Mouse (Mus musculus) embryonic facial prominence, embryonic 14.5 days (tissue): ENCODE data around the gene Cyp2j13. TPM values are rescaled to one million over a fixed set of nuclear protein-coding genes. Genes with fewer than 3 reads are reported as not detected.
"Not testable (repeated sequence)": the region's sequence is repeated elsewhere in the genome, so short reads cannot be mapped to it uniquely, and the experiment has no call there.

Experiments
- ATAC-seq: fragments of 200-750 bp; cut with Nextera tagmentation; 2 replicates; pipeline ENCODE4 v1.8.0; 2017; ENCODE audit warnings: low read depth, moderate number of reproducible peaks, moderate TSS enrichment
- DNase-seq: peaks from one replicate; pipeline ENCODE4 v3.0.0-alpha.2; 2015; ENCODE audit warnings: low spot score
- H3K27ac ChIP-seq: fragments of 300-500 bp; sonication (generic); replicated peaks from 2 replicates; pipeline ENCODE4 v1.5.1; 2014; ENCODE audit warnings: low read depth, mild to moderate bottlenecking, low read length, moderate library complexity
- H3K27me3 ChIP-seq: fragments of 300-500 bp; sonication (generic); replicated peaks from 2 replicates; pipeline ENCODE4 v1.6.1; 2014; ENCODE audit warnings: low read length; ENCODE audit not compliant: control insufficient read depth, insufficient read depth
- H3K36me3 ChIP-seq: fragments of 300-500 bp; sonication (generic); 2 replicates; pipeline ENCODE4 v1.6.1; 2014; ENCODE audit warnings: low read length, mixed read lengths; ENCODE audit not compliant: control insufficient read depth, insufficient read depth
- H3K4me1 ChIP-seq: fragments of 300-500 bp; sonication (generic); 2 replicates; pipeline ENCODE4 v1.6.1; 2014; ENCODE audit warnings: antibody characterized with exemption, low read length; ENCODE audit not compliant: control insufficient read depth, insufficient read depth
- H3K4me2 ChIP-seq: fragments of 300-500 bp; sonication (generic); 2 replicates; pipeline ENCODE4 v1.6.1; 2014; ENCODE audit warnings: low read depth, mild to moderate bottlenecking, low read length, moderate library complexity, mixed read lengths
- H3K4me3 ChIP-seq: fragments of 300-500 bp; sonication (generic); 2 replicates; pipeline ENCODE4 v1.5.1; 2014; ENCODE audit warnings: low read depth, mild to moderate bottlenecking, low read length
- H3K9ac ChIP-seq: fragments of 300-500 bp; sonication (generic); 2 replicates; pipeline ENCODE4 v1.6.1; 2014; ENCODE audit warnings: low read depth, mild to moderate bottlenecking, low read length, moderate library complexity, mixed read lengths
- H3K9me3 ChIP-seq: fragments of 300-500 bp; sonication (generic); 2 replicates; pipeline ENCODE4 v1.6.1; 2016; ENCODE audit warnings: low read length; ENCODE audit not compliant: control insufficient read depth
- WGBS: fragments of 180-500 bp; shearing (Covaris S2); extraction: QIAGEN DNeasy Blood & Tissue Kit; methylation state at CpG from one replicate; pipeline ENCODE4 v1.1.7; 2014; 5-methylcytosine and 5-hydroxymethylcytosine counted together
- polyA plus RNA-seq: library from polyadenylated mRNA; unstranded; fragments of >200 nt; fragmentation: Nextera tagmentation; extraction: Ambion mirVana; gene quantifications from 2 replicates; pipeline ENCODE4 v1.2.1, GENCODE M21; 2014

Gene Cyp2j13
- polyA plus RNA-seq, 1 experiment from 2014 or later = not detected

DNA sequence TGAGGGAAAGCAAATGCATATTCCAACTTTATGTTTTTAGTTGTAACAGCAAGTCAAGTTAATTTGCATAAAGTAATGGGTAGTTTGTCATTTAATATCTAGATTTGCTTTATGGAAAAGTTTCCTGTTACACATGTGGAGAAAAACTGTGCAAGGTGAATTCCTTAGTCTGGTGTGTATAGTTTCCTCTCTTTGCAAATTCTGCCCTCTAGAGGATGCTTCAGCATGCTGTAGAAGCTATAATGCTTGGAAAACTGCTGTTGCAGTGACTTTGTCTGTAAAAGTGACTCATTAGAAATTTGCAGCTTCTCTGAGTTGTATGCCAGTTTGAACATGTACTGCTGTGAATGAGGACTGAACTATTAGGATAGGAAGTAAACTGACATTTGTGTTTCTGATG is 54.5 kb downstream of the Cyp2j13 start:
- Histone ChIP-seq H3K4me1 (no peaks in the 10 kb centered on the region), H3K4me3 (no peak overlapping the region), H3K9me3 (no peaks in the 10 kb centered on the region), H3K27me3 (no peaks in the 10 kb centered on the region), H3K4me2 (no peak overlapping the region), H3K27ac (no peak overlapping the region), H3K9ac (no peak overlapping the region), H3K36me3 (no peaks in the 10 kb centered on the region)
- ATAC-seq (no peak), DNase-seq (peak; percentile 40)

DNA sequence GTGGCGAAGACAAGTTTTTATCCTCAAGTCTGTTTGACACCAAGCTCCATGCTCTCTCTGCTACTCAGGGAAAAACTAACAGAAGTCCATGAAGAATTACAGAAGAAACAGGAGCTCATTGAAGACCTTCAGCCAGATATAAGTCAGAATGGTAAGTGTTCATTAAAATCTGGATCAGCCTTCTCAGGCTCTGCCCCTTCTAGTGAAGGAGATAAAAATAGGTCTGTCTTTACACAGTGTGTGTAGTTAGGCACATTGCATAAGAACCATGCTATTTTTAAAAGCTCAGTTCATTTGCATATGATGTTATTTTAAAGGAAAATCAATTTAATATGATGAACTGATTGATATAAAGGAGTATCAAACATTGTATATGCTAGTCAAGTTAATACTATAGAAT is 60.5 kb downstream of the Cyp2j13 start:
- ATAC-seq (no peak), DNase-seq (no peak)
- Histone ChIP-seq H3K36me3 (no peaks in the 10 kb centered on the region), H3K27me3 (no peaks in the 10 kb centered on the region), H3K9ac (no peak overlapping the region), H3K4me2 (no peak overlapping the region), H3K4me3 (no peak overlapping the region), H3K9me3 (no peaks in the 10 kb centered on the region), H3K27ac (no peak overlapping the region), H3K4me1 (no peaks in the 10 kb centered on the region)
- 90% methylated on average over 1 of the region's 1 CpGs for WGBS

DNA sequence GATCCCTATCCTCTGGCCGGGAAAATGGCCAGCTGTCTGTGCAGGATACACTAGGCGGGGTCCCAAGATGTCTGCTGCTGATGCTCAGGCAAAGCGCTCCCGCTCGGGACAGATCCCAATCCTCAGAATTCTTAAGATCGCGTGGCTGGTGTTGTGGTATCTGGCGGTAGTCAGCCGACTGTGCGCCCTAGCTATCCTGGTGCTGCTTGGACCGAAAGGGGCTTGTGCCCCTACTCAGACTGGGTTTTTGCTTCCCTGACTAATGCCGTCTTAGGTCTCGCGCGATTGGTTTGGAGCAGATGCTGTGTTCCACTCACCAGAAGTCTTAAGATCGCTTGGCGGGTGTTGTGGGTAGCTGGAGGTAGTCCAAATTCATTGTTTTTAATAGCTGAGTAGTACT is 95.1 kb downstream of the Cyp2j13 start:
- 89% methylated on average over 17 of the region's 17 CpGs for WGBS
- H3K4me1 ChIP-seq, H3K36me3 ChIP-seq, H3K27me3 ChIP-seq, ATAC-seq, H3K9ac ChIP-seq, H3K4me2 ChIP-seq, DNase-seq, H3K27ac ChIP-seq, H3K9me3 ChIP-seq, H3K4me3 ChIP-seq: not testable (repeated sequence)

Other genes starting within 250 kb of the Cyp2j13 start
- gene Hook1, start 110.3 kb downstream of the Cyp2j13 start, polyA plus RNA-seq = 11.5 and 11.6 TPM in 2 replicates
- gene Cyp2j12, start 63.6 kb upstream of the Cyp2j13 start, polyA plus RNA-seq = not detected in 2 replicates
- not detected in 2 replicates for gene Cyp2j7, start 159.1 kb upstream of the Cyp2j13 start, polyA plus RNA-seq